Mouse (Mus musculus): ENCODE results near the gene Gm3248. TPM values are rescaled to one million over a fixed set of nuclear protein-coding genes. Genes with fewer than 3 reads are reported as not detected.

The Gm3248 gene
- 0.47 TPM for polyA plus RNA-seq (2015; fragmentation: Illumina TruSeq; extraction: RNeasy Lipid Tissue Mini Kit (QIAGEN cat#74804); ENCODE audit: insufficient read depth, low replicate concordance)

DNA sequence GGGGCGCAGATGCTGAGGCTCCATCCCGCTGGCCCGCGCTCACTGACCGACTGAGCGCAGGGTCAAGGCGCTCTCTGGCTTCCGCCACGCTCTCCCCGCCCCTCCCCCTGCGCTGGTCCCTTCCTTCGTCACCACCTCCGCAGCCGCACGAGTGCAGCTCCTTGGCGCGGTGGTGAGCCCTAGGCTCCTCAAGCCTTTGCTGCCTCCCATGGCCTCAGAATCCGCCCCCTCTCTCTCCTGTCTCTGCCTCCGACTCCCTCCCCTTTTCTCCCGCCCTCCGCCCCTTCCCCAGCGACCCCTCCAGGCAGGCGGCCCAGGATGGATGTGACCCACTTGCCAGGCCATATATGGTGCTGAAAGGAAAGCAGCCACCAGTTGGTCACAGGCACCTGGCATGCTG, at the start of gene Gm3248:
TSS of gene Gm3248 (minus strand) at position 111 of the 400 bp plus-strand sequence.

DNA sequence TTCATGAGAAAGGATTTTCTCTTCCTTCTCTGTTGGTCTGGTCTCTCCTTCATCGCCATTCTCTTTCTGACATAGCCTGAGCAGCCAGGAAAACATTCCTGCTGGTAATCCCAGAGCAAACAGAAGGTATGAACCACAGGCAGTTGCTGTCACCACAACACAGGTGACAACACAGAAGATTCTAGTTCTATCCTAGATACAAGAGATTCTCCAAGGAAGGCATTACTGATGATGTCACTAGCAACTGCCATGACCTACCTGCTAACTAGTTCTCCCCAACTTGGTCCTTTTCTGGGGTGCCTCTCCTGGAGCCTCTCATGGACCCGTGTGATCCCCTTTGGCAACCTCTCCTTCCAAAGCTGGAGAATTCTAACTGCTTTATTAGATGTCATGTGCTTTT, 17.5 kb upstream of the Gm3248 start, which contains the start of gene Gm3453:
TSS of gene Gm3453 (minus strand) at position 101 of the 400 bp plus-strand sequence.

Other genes with a start within 250 kb of the Gm3248 start
- gene Gm3373, start 220.2 kb downstream of the Gm3248 start, polyA plus RNA-seq (2015; fragmentation: Illumina TruSeq; extraction: RNeasy Lipid Tissue Mini Kit (QIAGEN cat#74804); ENCODE audit: insufficient read depth, low replicate concordance): 0.37 TPM
- 0.79 TPM for gene Gm3383, start 153.8 kb downstream of the Gm3248 start, polyA plus RNA-seq (2015; fragmentation: Illumina TruSeq; extraction: RNeasy Lipid Tissue Mini Kit (QIAGEN cat#74804); ENCODE audit: insufficient read depth, low replicate concordance)
- not detected for gene Gm3424, start 131.4 kb downstream of the Gm3248 start, polyA plus RNA-seq (2015; fragmentation: Illumina TruSeq; extraction: RNeasy Lipid Tissue Mini Kit (QIAGEN cat#74804); ENCODE audit: insufficient read depth, low replicate concordance)
- not detected for gene Gm8237, start 81.4 kb downstream of the Gm3248 start, polyA plus RNA-seq (2015; fragmentation: Illumina TruSeq; extraction: RNeasy Lipid Tissue Mini Kit (QIAGEN cat#74804); ENCODE audit: insufficient read depth, low replicate concordance)
- gene Gm3453, start 17.4 kb upstream of the Gm3248 start, polyA plus RNA-seq (2015; fragmentation: Illumina TruSeq; extraction: RNeasy Lipid Tissue Mini Kit (QIAGEN cat#74804); ENCODE audit: insufficient read depth, low replicate concordance): not detected
- gene Gm6337, start 96.5 kb upstream of the Gm3248 start, polyA plus RNA-seq (2015; fragmentation: Illumina TruSeq; extraction: RNeasy Lipid Tissue Mini Kit (QIAGEN cat#74804); ENCODE audit: insufficient read depth, low replicate concordance): not detected
- gene Gm8206, start 132.2 kb upstream of the Gm3248 start, polyA plus RNA-seq (2015; fragmentation: Illumina TruSeq; extraction: RNeasy Lipid Tissue Mini Kit (QIAGEN cat#74804); ENCODE audit: insufficient read depth, low replicate concordance): 0.72 TPM
- gene Gm3468, start 146.9 kb upstream of the Gm3248 start, polyA plus RNA-seq (2015; fragmentation: Illumina TruSeq; extraction: RNeasy Lipid Tissue Mini Kit (QIAGEN cat#74804); ENCODE audit: insufficient read depth, low replicate concordance): 1.8 TPM
- gene Gm3476, start 164.1 kb upstream of the Gm3248 start, polyA plus RNA-seq (2015; fragmentation: Illumina TruSeq; extraction: RNeasy Lipid Tissue Mini Kit (QIAGEN cat#74804); ENCODE audit: insufficient read depth, low replicate concordance): not detected